Mouse (Mus musculus): ENCODE results near the gene Dhx57. TPM values are rescaled to one million over a fixed set of nuclear protein-coding genes. Genes with fewer than 3 reads are reported as not detected.
"Not testable (repeated sequence)": the region's sequence is repeated elsewhere in the genome, so short reads cannot be mapped to it uniquely, and the experiment has no call there.

The Dhx57 gene
- 10 to 100 TPM; 15.6 to 16.2 TPM for total RNA-seq (2021)
- long read RNA-seq, experiment 1, full-length matches to known transcripts, result 5 of 13 reads
- long read RNA-seq, experiment 1, partial matches to known transcripts, result 3 of 13 reads
- long read RNA-seq, experiment 1, other reads (novel, unspliced or antisense), result 5 of 13 reads
- long read RNA-seq, experiment 2, full-length matches to known transcripts, result 5 of 16 reads
- long read RNA-seq, experiment 2, partial matches to known transcripts, result 3 of 16 reads
- long read RNA-seq, experiment 2, other reads (novel, unspliced or antisense), result 8 of 16 reads

DNA sequence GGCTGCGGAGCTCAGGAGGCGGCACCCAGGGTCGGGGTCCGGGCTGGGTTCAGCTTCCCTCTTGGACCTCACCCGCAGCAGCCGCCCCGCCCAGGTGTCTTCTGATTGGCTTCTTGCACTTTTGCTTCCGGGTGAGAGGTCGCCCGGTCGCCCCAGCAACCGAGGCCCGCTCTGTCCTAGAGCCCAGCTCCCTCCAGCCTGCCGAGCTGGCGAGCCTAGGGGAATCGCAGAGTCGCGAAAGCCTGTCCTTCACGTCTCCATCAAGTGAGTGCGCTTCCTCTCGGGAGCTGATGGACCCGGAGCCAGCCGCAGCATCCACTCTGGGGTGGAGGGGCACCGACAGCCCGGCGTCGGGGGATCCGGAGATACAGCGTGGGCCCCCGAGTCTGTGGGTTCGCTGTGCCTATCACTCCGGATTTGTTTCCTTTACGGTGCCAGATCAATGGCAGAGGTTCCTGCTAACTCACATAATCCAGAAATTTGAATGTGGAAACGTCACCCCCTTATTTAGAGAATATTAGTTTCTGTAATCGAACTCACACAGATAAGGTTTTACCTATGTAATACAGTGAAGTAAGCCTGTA, at the start of gene Dhx57, which contains the start of gene Morn2:
Dhx57 (minus strand) TSS at position 403 of the 584 bp plus-strand sequence.
Morn2 (plus strand) TSS at position 130 of the 584 bp plus-strand sequence.
- DNase-seq (ENCODE audit: low spot score in 2 of 2), result peak; percentile 98 to 99

DNA sequence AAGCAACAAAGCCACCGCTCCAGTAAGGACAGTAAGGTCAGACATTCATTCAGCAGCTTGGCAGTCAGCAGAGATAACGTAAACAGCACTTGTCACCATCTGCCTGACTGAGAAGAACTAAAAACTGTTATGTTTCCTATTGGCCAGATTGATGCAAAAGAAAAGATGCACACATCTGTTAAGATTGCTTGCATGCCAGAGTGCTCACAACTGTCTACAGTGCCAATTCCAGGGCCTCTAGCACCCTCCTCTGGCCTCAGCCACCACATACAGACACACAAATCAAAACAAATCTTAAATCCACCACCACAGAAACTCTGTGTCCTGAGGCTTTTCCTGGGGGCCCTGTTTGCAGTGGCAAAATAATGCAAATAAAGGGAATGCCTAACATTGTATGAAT, 42.1 kb upstream of the Dhx57 start:
- DNase-seq (ENCODE audit: low spot score in 2 of 2), result no peak

DNA sequence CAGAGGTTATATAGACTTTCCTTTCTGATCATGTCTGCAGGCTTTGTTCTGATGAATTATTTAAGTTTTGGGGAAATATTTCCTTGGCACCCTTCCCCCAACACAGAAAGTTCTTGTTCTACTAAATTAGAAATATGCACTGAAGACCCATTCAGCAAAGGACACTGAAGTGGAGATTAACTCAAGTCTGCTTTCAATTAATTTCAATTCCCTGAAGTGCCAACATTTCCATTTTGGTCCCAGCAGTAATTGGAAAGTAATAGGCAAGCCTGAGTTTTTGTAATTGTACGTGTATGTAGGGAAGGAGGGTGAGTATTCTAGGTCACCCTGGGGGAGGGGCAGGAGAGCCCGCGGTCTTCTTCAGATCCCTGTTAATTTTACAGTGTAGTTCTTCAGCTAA, 36.2 kb upstream of the Dhx57 start:
- no peak for DNase-seq (ENCODE audit: low spot score in 2 of 2)

GRCm38 (mm10) chr17:80325456-80325855, 35.2 kb upstream of the Dhx57 start:
- DNase-seq (ENCODE audit: low spot score in 2 of 2), result no peak

GRCm38 (mm10) chr17:80324521-80324920, 34.2 kb upstream of the Dhx57 start:
- no peak for DNase-seq (ENCODE audit: low spot score in 2 of 2)

GRCm38 (mm10) chr17:80323658-80324057, 33.4 kb upstream of the Dhx57 start:
- no peak for DNase-seq (ENCODE audit: low spot score in 2 of 2)

DNA sequence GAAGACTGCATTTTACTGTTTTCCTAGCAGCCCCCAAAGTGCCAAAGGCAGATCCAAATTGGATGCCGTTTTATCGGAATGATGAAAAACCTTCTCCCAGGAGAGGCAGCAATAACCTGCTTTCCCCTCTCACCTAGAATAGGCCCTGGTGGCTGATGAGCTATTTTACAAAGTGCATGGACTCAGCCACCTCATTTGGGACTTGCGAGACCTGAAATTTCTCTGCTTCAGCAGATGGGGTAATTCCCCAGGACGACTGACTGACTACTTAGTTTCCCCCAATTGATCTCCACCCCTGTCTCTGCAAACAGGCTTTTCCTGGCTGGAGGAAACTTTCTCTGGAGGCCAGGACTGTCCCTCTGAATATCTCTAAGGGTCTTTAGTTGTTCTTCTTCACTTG, 32.7 kb upstream of the Dhx57 start:
- DNase-seq (ENCODE audit: low spot score in 2 of 2), result no peak

GRCm38 (mm10) chr17:80322228-80322627, 32.0 kb upstream of the Dhx57 start:
- DNase-seq (ENCODE audit: low spot score in 2 of 2), result no peak

GRCm38 (mm10) chr17:80312405-80312804, 22.1 kb upstream of the Dhx57 start:
- no peak for DNase-seq (ENCODE audit: low spot score in 2 of 2)

- no peak for DNase-seq (ENCODE audit: low spot score in 2 of 2)
These were observed 21.5 kb upstream of the Dhx57 start for GRCm38 (mm10) chr17:80311761-80312160.

GRCm38 (mm10) chr17:80307251-80307650, 17.0 kb upstream of the Dhx57 start, which contains the start of gene Arhgef33:
TSS of gene Arhgef33 (plus strand) at chr17:80307407.
- no peak for DNase-seq (ENCODE audit: low spot score in 2 of 2)

DNA sequence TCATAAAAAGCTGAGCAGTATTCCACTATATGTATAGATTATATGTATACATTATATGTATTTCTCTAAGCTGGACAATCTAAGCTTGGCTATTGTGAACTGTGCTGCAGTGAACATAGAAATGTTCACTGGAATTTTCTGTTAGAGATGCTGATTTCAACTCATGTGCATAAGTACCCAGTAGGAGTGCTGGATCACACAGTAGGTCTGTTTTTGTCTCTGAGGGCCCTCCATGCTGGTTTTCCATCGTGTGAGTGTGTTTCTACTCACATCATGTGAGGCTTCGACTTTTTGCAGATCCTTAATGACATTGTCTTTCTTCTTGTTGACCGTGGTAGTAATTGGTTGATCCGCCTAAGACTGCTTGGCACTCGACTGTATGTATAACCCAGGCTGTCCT, 8.6 kb upstream of the Dhx57 start:
- no peak for DNase-seq (ENCODE audit: low spot score in 2 of 2)

DNA sequence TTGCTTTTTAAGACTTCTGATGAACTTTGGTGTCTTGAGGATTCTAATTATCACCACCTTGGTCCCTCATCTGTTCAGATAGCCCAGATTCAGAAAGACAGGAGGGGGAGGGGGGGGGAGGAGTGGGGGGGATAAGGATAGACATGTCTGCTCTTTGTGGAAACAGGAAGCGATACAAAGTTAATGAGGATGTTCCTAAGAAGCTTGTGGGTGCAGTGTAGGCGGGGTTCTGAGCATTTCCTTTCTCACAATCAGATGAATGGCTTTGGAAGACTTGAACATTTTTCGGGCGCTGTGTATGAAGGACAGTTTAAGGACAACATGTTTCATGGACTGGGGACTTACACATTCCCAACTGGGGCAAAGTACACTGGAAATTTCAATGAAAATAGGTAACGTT, 5.0 kb upstream of the Dhx57 start:
- no peak for DNase-seq (ENCODE audit: low spot score in 2 of 2)

DNA sequence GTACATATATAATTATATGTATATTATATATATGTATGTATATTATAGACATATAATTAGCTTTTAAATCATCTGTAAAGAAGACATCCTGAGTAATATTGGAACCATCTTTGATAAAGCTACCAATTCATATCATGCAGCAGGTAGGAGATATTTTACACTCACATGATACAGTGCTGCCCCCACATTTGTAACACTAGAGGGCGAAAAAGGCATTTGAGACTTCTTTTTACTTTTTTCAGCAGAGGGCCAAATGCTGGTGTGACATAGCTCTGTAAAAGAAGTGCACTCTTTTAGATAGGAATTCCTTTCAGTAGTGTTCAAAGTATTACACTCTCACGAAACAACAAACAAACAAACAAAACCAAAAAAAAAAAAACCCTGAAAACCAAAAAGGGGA, 872 bp upstream of the Dhx57 start:
- DNase-seq (ENCODE audit: low spot score in 2 of 2), result peak in 1 of 2 experiments; percentile 36

GRCm38 (mm10) chr17:80289280-80290073, 799 bp downstream of the Dhx57 start:
- DNase-seq (ENCODE audit: low spot score in 2 of 2), result no peak

DNA sequence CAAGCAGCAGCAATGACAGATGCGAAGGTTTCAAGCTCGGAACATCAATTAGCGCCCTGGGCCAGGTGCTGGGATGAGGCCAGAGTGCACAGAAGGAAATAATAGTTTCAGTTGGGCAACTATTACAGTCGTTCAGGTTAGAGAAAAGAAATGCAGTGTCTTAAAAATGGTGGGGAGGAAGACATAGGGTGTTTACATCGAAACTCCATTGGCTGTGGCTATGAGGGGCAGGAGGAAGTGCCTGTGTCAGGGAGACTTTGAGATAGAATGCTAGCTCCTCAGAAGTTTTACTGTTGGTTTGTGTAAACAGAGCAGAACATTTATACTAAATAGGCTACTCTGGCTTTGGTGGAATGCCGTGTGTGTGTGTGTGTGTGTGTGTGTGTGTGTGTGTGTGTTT, 2.3 kb downstream of the Dhx57 start:
- no peak for DNase-seq (ENCODE audit: low spot score in 2 of 2)

- DNase-seq (ENCODE audit: low spot score in 2 of 2), result no peak
These were observed 5.8 kb downstream of the Dhx57 start for GRCm38 (mm10) chr17:80284446-80284845.

- no peak for DNase-seq (ENCODE audit: low spot score in 2 of 2)
These were observed 10.8 kb downstream of the Dhx57 start for GRCm38 (mm10) chr17:80279340-80280070.

DNA sequence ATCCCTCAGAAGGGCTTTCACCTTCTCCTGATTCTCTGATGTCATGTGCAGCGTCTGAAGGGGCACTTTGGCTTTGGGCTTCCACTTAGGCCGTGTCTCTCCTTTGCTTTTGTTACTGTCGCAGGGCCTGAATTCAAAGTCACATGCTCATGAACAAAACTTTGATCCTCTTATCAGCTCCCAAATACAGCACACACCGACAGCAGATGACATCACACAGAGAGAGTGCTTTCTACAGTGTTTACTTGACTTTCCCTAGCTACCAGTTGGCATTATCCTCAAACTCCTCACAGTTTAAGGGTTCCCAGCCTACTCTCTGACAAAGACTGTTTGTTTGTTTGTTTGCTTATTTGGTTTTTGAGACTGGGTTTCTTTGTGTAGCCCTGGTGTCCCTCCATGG, 12.0 kb downstream of the Dhx57 start:
- no peak for DNase-seq (ENCODE audit: low spot score in 2 of 2)

DNA sequence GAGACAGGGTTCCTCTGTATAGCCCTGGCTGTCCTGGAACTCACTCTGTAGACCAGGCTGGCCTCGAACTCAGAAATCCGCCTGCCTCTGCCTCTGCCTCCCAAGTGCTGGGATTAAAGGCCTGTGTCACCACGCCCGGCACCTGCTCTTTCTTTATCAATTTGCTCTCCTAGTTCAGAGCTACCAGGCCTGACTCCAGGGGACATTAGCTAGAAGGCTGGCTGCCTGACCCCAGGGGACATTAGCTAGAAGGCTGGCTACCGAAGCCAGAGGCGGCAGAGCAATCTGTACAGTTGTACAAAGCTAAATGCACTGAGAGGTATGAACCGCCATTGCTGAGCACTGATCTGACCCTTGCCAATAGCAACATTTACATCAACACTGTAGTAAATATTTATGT, 19.7 kb downstream of the Dhx57 start:
- not testable (repeated sequence) for DNase-seq (ENCODE audit: low spot score in 2 of 2)

GRCm38 (mm10) chr17:80268151-80268550, 22.1 kb downstream of the Dhx57 start:
- DNase-seq (ENCODE audit: low spot score in 2 of 2), result no peak

All from gastrocnemius, postnatal 4 days (tissue).